Mouse (Mus musculus): ENCODE data around the gene Kcnd3.
A peak's percentile ranks its signal among the peaks of the same experiment; 100 is the strongest.

Kcnd3 gene

GRCm38 (mm10) chr3:105457657-105458056 is 5.5 kb downstream of the Kcnd3 start:
- DNase-seq = no peak

GRCm38 (mm10) chr3:105466538-105466937 is 14.4 kb downstream of the Kcnd3 start:
- no peak for DNase-seq

GRCm38 (mm10) chr3:105472564-105472963 is 20.4 kb downstream of the Kcnd3 start:
- no peak for DNase-seq

- DNase-seq = no peak
These were observed 24.3 kb downstream of the Kcnd3 start for GRCm38 (mm10) chr3:105476408-105476807.

GRCm38 (mm10) chr3:105478876-105479275 is 26.7 kb downstream of the Kcnd3 start:
- DNase-seq = no peak

- no peak for DNase-seq
These were observed 29.3 kb downstream of the Kcnd3 start for GRCm38 (mm10) chr3:105481419-105481818.

GRCm38 (mm10) chr3:105483651-105484052 is 31.5 kb downstream of the Kcnd3 start:
- DNase-seq = no peak

- no peak for DNase-seq
These were observed 35.0 kb downstream of the Kcnd3 start for GRCm38 (mm10) chr3:105487171-105487570.

GRCm38 (mm10) chr3:105489607-105490006 is 37.5 kb downstream of the Kcnd3 start:
- peak; percentile 4 for DNase-seq

- DNase-seq = no peak
These were observed 42.8 kb downstream of the Kcnd3 start for GRCm38 (mm10) chr3:105494886-105495285.

- no peak for DNase-seq
These were observed 44.1 kb downstream of the Kcnd3 start for GRCm38 (mm10) chr3:105496216-105496615.

GRCm38 (mm10) chr3:105496935-105497334 is 44.8 kb downstream of the Kcnd3 start:
- DNase-seq = no peak

- DNase-seq = no peak
These were observed 48.9 kb downstream of the Kcnd3 start for GRCm38 (mm10) chr3:105501071-105501470.

- DNase-seq = no peak
These were observed 52.1 kb downstream of the Kcnd3 start for GRCm38 (mm10) chr3:105504272-105504671.

- DNase-seq = no peak
These were observed 53.2 kb downstream of the Kcnd3 start for GRCm38 (mm10) chr3:105505161-105505872.

GRCm38 (mm10) chr3:105505873-105506170 is 53.7 kb downstream of the Kcnd3 start:
- DNase-seq = no peak

GRCm38 (mm10) chr3:105506592-105506991 is 54.5 kb downstream of the Kcnd3 start:
- DNase-seq = no peak

GRCm38 (mm10) chr3:105509321-105509720 is 57.2 kb downstream of the Kcnd3 start:
- no peak for DNase-seq

GRCm38 (mm10) chr3:105511836-105512235 is 59.7 kb downstream of the Kcnd3 start:
- DNase-seq = no peak

GRCm38 (mm10) chr3:105514215-105514614 is 62.1 kb downstream of the Kcnd3 start:
- DNase-seq = no peak

- DNase-seq = no peak
These were observed 62.9 kb downstream of the Kcnd3 start for GRCm38 (mm10) chr3:105515035-105515434.

- DNase-seq = no peak
These were observed 63.5 kb downstream of the Kcnd3 start for GRCm38 (mm10) chr3:105515640-105516039.

- DNase-seq = no peak
These were observed 68.3 kb downstream of the Kcnd3 start for GRCm38 (mm10) chr3:105520446-105520845.

GRCm38 (mm10) chr3:105521178-105521631 is 69.1 kb downstream of the Kcnd3 start:
- DNase-seq = peak; percentile 14

- no peak for DNase-seq
These were observed 69.5 kb downstream of the Kcnd3 start for GRCm38 (mm10) chr3:105521639-105522038.

All from kidney, adult 9 months (tissue).